Mouse (Mus musculus) stomach, postnatal 0 days (tissue): ENCODE data around the gene Ppm1f. TPM values are rescaled to one million over a fixed set of nuclear protein-coding genes. Genes with fewer than 3 reads are reported as not detected.

Experiments
- ATAC-seq: fragments of 200-750 bp; cut with Nextera tagmentation; 2 replicates; pipeline ENCODE4 v1.8.0; 2017; ENCODE audit not compliant: low FRiP score, low TSS enrichment
- DNase-seq: peaks from one replicate; pipeline ENCODE4 v3.0.0-alpha.2; 2016; ENCODE audit warnings: low spot score
- H3K27ac ChIP-seq: fragments of 300-500 bp; sonication (generic); replicated peaks from 2 replicates; pipeline ENCODE4 v1.5.1; 2014; ENCODE audit warnings: mild to moderate bottlenecking, control low read depth
- H3K27me3 ChIP-seq: fragments of 300-500 bp; sonication (generic); 2 replicates; pipeline ENCODE4 v1.6.1; 2014; ENCODE audit warnings: low read length; ENCODE audit not compliant: control insufficient read depth, insufficient read depth
- H3K36me3 ChIP-seq: fragments of 300-500 bp; sonication (generic); 2 replicates; pipeline ENCODE4 v1.6.1; 2014; ENCODE audit warnings: low read length, mixed read lengths; ENCODE audit not compliant: control insufficient read depth, insufficient read depth
- H3K4me1 ChIP-seq: fragments of 300-500 bp; sonication (generic); replicated peaks from 2 replicates; pipeline ENCODE4 v1.6.1; 2014; ENCODE audit warnings: antibody characterized with exemption; ENCODE audit not compliant: control insufficient read depth, insufficient read depth
- H3K4me2 ChIP-seq: fragments of 300-500 bp; sonication (generic); replicated peaks from 2 replicates; pipeline ENCODE4 v1.6.1; 2014; ENCODE audit warnings: low read depth, mild to moderate bottlenecking, control low read depth, moderate library complexity
- H3K4me3 ChIP-seq: fragments of 300-500 bp; sonication (generic); 2 replicates; pipeline ENCODE4 v1.5.1; 2014; ENCODE audit warnings: low read depth, low read length, control low read depth
- H3K9ac ChIP-seq: fragments of 300-500 bp; sonication (generic); 2 replicates; pipeline ENCODE4 v1.6.1; 2014; ENCODE audit warnings: mild to moderate bottlenecking, low read length, control low read depth, mixed read lengths
- H3K9me3 ChIP-seq: fragments of 300-500 bp; sonication (generic); 2 replicates; pipeline ENCODE4 v1.6.1; 2016; ENCODE audit warnings: low read length; ENCODE audit not compliant: control insufficient read depth
- CTCF ChIP-seq: IDR thresholded peaks from 2 replicates; pipeline ENCODE4 v1.5.1; 2016; ENCODE audit warnings: antibody characterized with exemption, low read depth, mild to moderate bottlenecking, moderate library complexity
- EP300 ChIP-seq: optimal IDR thresholded peaks from 2 replicates; pipeline ENCODE3; 2016; ENCODE audit warnings: antibody characterized with exemption
- WGBS: fragments of 180-500 bp; shearing (Covaris S2); extraction: QIAGEN DNeasy Blood & Tissue Kit; methylation state at CpG from one replicate; pipeline ENCODE4 v1.1.7; 2014; 5-methylcytosine and 5-hydroxymethylcytosine counted together
- polyA plus RNA-seq: library from polyadenylated mRNA; unstranded; fragments of >200 nt; fragmentation: Nextera tagmentation; extraction: Ambion mirVana; gene quantifications from 2 replicates; pipeline ENCODE4 v1.2.1, GENCODE M21; 2015

The Ppm1f gene
- polyA plus RNA-seq, 1 experiment from 2014 or later: 5.5 TPM

GRCm38 (mm10) chr16:16930326-16930725, 34.1 kb downstream of the Ppm1f start:
- ATAC-seq (no peak), DNase-seq (no peak)
- Histone ChIP-seq H3K27ac (no peak overlapping the region), H3K4me3 (no peak overlapping the region), H3K9me3 (no peaks in the 10 kb centered on the region), H3K4me2 (no peak overlapping the region), H3K36me3 (no peaks in the 10 kb centered on the region), H3K9ac (no peak overlapping the region), H3K4me1 (no peaks in the 10 kb centered on the region), H3K27me3 (no peaks in the 10 kb centered on the region)
- WGBS: 89% methylated on average over 3 of the region's 3 CpGs
- TF ChIP-seq EP300 (no peak), CTCF (no peak)

- DNase-seq (no peak), ATAC-seq (no peak)
- H3K4me2 ChIP-seq: no peak overlapping the region
- H3K36me3 ChIP-seq: no peaks in the 10 kb centered on the region
- no peak overlapping the region for H3K4me3 ChIP-seq
- no peaks in the 10 kb centered on the region for H3K27me3 ChIP-seq
- H3K27ac ChIP-seq: no peak overlapping the region
- no peak overlapping the region for H3K9ac ChIP-seq
- WGBS: 66% methylated on average over 5 of the region's 5 CpGs
- no peak for TF ChIP-seq EP300
- no peak for TF ChIP-seq CTCF
- no peaks in the 10 kb centered on the region for H3K9me3 ChIP-seq
- H3K4me1 ChIP-seq: no peaks in the 10 kb centered on the region
Observed at GRCm38 (mm10) chr16:16930810-16931296, 34.6 kb downstream of the Ppm1f start.

- Histone ChIP-seq H3K4me3 (no peak overlapping the region), H3K27ac (no peak overlapping the region), H3K4me1 (no peaks in the 10 kb centered on the region), H3K9ac (no peak overlapping the region), H3K36me3 (no peaks in the 10 kb centered on the region), H3K27me3 (no peaks in the 10 kb centered on the region), H3K4me2 (no peak overlapping the region), H3K9me3 (no peaks in the 10 kb centered on the region)
- WGBS: 92% methylated on average over 9 of the region's 9 CpGs
- TF ChIP-seq CTCF: no peak
- ATAC-seq (no peak), DNase-seq (no peak)
Observed at GRCm38 (mm10) chr16:16939543-16939942, 43.3 kb downstream of the Ppm1f start.

GRCm38 (mm10) chr16:16941078-16941477, 44.8 kb downstream of the Ppm1f start:
- ATAC-seq (no peak), DNase-seq (no peak)
- no peak overlapping the region for H3K4me2 ChIP-seq
- H3K4me3 ChIP-seq: no peak overlapping the region
- no peak overlapping the region for H3K9ac ChIP-seq
- no peaks in the 10 kb centered on the region for H3K9me3 ChIP-seq
- H3K4me1 ChIP-seq: no peaks in the 10 kb centered on the region
- TF ChIP-seq CTCF (no peak), EP300 (no peak)
- 88% methylated on average over 2 of the region's 2 CpGs for WGBS
- H3K27ac ChIP-seq: no peak overlapping the region
- H3K27me3 ChIP-seq: no peaks in the 10 kb centered on the region
- no peaks in the 10 kb centered on the region for H3K36me3 ChIP-seq

GRCm38 (mm10) chr16:16958575-16958974, 62.3 kb downstream of the Ppm1f start:
- ATAC-seq (no peak), DNase-seq (no peak)
- WGBS: 19% methylated on average over 2 of the region's 5 CpGs
- Histone ChIP-seq H3K4me2 (no peak overlapping the region), H3K4me3 (no peak overlapping the region), H3K36me3 (no peaks in the 10 kb centered on the region), H3K9me3 (no peaks in the 10 kb centered on the region), H3K9ac (no peak overlapping the region), H3K4me1 (no peaks in the 10 kb centered on the region), H3K27ac (no peak overlapping the region), H3K27me3 (no peaks in the 10 kb centered on the region)
- no peak for TF ChIP-seq EP300
- no peak for TF ChIP-seq CTCF

- TF ChIP-seq CTCF: no peak
- no peak for TF ChIP-seq EP300
- no peaks in the 10 kb centered on the region for H3K36me3 ChIP-seq
- ATAC-seq (no peak), DNase-seq (no peak)
- H3K4me3 ChIP-seq: no peak overlapping the region
- no peaks in the 10 kb centered on the region for H3K27me3 ChIP-seq
- no peaks in the 10 kb centered on the region for H3K9me3 ChIP-seq
- 89% methylated on average over 6 of the region's 6 CpGs for whole genome bisulfite sequencing
- H3K4me1 ChIP-seq: no peaks in the 10 kb centered on the region
- no peak overlapping the region for H3K27ac ChIP-seq
- no peak overlapping the region for H3K9ac ChIP-seq
- H3K4me2 ChIP-seq: no peak overlapping the region
Observed at GRCm38 (mm10) chr16:16959907-16960306, 63.6 kb downstream of the Ppm1f start.
